Comparison of ENCODE assay signal across 16 mouse cellular contexts in the genomic region with DNA sequence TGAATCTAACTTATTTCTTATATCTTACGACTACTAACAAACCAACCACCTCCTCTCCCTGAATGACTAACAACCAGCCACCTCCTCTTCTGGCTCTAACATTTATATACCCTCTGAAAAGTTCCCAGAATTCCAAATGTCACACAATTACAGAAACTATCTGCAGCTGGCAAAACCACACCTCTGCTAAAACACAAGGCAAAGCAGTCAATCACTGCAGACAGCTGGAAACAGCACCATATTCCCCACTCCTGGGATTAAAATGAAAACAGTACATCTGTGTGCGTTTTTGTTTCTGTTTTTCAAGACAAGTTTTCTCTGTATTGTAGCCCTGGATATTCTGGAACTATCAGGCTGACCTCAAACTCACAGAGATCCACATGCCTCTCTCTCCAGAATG. TPM values are rescaled to one million over a fixed set of nuclear protein-coding genes. Genes with fewer than 3 reads are reported as not detected.
"Had no signal": no experiment of that assay in that cellular context is flagged by ENCODE, and none has a peak within 500 bp of the region (broad histone marks: within the 10 kb centered on the region; RNA-seq: fewer than 3 reads in every experiment).

No protein-coding gene starts in this region.

- H3K4me2 ChIP-seq: lung, embryonic 14.5 days; midbrain, embryonic 12.5 days; neural tube, embryonic 12.5 days; stomach, embryonic 15.5 days had no signal

- ATAC-seq: midbrain, embryonic 16.5 days had no signal

- H3K9ac ChIP-seq: lung, embryonic 14.5 days; midbrain, embryonic 12.5 days; neural tube, embryonic 12.5 days; stomach, embryonic 15.5 days had no signal

- H3K4me1 ChIP-seq: stomach, embryonic 15.5 days had no signal

- H3K4me3 ChIP-seq: midbrain, embryonic 10.5 days; midbrain, embryonic 12.5 days; neural tube, embryonic 12.5 days; stomach, embryonic 15.5 days had no signal

- H3K27ac ChIP-seq: midbrain, embryonic 10.5 days; midbrain, embryonic 12.5 days; neural tube, embryonic 12.5 days; stomach, embryonic 15.5 days; stomach, postnatal 0 days had no signal

- H3K36me3 ChIP-seq: midbrain, embryonic 12.5 days; neural tube, embryonic 12.5 days; stomach, embryonic 15.5 days had no signal

- H3K27me3 ChIP-seq: midbrain, embryonic 12.5 days; neural tube, embryonic 12.5 days; stomach, embryonic 15.5 days had no signal

- H3K9me3 ChIP-seq: midbrain, embryonic 10.5 days; midbrain, embryonic 12.5 days; neural tube, embryonic 12.5 days; stomach, embryonic 15.5 days had no signal

- DNase-seq: lung, adult 18-20 months; lung, embryonic 14.5 days; lung, postnatal 10 days; lung, postnatal 4 days; midbrain, embryonic 14.5 days; right cerebral cortex, postnatal 14 days; thymus, adult 2 months; thymus, postnatal 25 days had no signal

RNA-seq across cellular contexts. Expression of a gene that starts 7.1 kb away (rescaled TPM):
- total RNA-seq: megakaryocyte-erythroid progenitor cell, adult 5-6 weeks; monocyte, adult 5-6 weeks had no signal
